Mouse (Mus musculus) myocyte (in vitro differentiated cells): ENCODE results near the gene Rpl10a.

Experiments
- E2F4 ChIP-seq: IDR thresholded peaks from one replicate; pipeline ENCODE4 v1.6.1; 2011; ENCODE audit warnings: mild to moderate bottlenecking, control low read depth, moderate library complexity; ENCODE audit not compliant: insufficient read depth
- MAX ChIP-seq: IDR thresholded peaks from one replicate; pipeline ENCODE4 v1.6.1; 2011; ENCODE audit warnings: low read depth, mild to moderate bottlenecking, control low read depth
- MYOG ChIP-seq, 3 experiments: IDR thresholded peaks; one replicate each; pipeline ENCODE4 v1.6.1; 2011; ENCODE audit warnings: control low read depth in 2 of 3, low read depth in 2 of 3, mild to moderate bottlenecking in 2 of 3; ENCODE audit not compliant: insufficient read length in 2 of 3, control insufficient read depth in 1 of 3, insufficient read depth in 1 of 3
- POLR2A ChIP-seq: IDR thresholded peaks from one replicate; pipeline ENCODE4 v1.6.1; 2011; ENCODE audit warnings: low read depth, mild to moderate bottlenecking, control low read depth, moderate library complexity; ENCODE audit not compliant: insufficient read length
- POLR2AphosphoS2 ChIP-seq: IDR thresholded peaks from one replicate; pipeline ENCODE4 v1.6.1; 2011; ENCODE audit warnings: low read depth, control low read depth; ENCODE audit not compliant: insufficient read length
- TCF12 ChIP-seq: IDR thresholded peaks from one replicate; pipeline ENCODE4 v1.6.1; 2011; ENCODE audit warnings: mild to moderate bottlenecking, control low read depth; ENCODE audit not compliant: poor library complexity, insufficient read depth, severe bottlenecking
- USF1 ChIP-seq: IDR thresholded peaks from one replicate; pipeline ENCODE4 v1.6.1; 2011; ENCODE audit warnings: low read depth, mild to moderate bottlenecking, control low read depth, moderate library complexity

- TF ChIP-seq E2F4 (no peak), USF1 (no peak), POLR2A (no peak), MYOG (IDR thresholded peaks at IDR 0.05; ENCODE audit: control insufficient read depth in 1 of 3, insufficient read depth in 1 of 3, insufficient read length in 2 of 3, low read depth in 2 of 3) (no peak), POLR2AphosphoS2 (no peak), TCF12 (no peak), MAX (no peak)
These were observed 23.1 kb upstream of the Rpl10a start for GRCm38 (mm10) chr17:28305172-28305571.
